Mouse (Mus musculus): ENCODE results near the gene Glis3.

The Glis3 gene

GRCm38 (mm10) chr19:28650836-28651235 lies 29.0 kb downstream of the Glis3 start:
- no peak for DNase-seq

GRCm38 (mm10) chr19:28649489-28649888 lies 30.4 kb downstream of the Glis3 start:
- DNase-seq, result no peak

DNA sequence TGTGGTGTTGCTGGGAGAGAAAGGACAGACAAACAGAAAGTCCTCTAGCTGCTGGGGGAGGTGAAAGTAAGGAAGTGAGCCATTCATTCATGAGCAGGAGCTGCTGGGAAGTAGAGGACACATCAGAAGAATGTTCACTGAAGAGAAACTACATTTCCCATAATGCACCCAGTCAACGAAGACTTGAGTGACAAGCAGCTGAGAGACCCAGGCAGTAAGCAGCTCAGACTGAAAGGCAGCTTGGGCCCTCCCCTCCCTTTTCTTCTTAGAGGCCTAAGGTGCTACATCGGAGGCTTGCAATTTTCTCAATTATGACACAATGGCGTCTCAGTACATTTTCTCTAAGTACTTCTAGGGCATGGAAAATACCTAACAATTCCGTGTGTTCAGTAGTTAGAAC lies 31.0 kb downstream of the Glis3 start:
- no peak for DNase-seq

DNA sequence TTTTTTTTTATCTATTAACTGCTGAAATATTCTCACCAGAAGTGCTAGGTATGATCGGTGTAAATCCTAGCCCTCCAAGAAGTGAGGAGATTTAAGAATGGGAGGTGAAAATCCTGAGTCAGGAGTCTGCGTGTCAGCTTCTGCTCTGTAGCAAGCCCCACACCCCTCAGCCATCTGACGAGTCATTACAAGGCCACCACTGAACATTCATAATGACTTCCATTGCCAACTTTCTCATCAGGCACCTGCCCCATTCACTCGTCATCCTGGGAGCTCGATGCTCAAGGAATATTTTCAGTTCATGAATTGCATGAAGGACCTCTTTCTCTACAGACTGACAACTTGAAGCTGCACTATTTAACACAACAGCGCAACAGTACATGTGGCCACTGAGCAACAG lies 32.5 kb downstream of the Glis3 start:
- DNase-seq, result no peak

DNA sequence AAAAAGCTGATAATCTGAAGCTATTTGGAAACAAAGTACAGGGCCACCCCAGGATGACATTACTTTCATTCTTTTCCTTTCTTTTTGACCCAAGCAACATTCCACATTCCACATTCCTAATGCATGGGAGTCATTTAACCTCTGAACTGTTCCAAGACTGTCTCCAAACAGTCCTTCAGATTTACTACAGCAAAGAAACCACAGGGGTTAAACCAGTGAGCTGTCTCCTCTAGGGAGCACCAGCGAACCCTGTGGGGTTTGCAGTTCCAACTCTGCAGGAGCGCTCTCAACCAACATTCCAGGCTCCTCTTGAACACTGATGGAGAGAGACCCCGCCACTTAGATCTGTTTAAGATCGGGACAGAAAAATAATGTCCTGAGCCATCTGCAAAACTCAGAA lies 33.6 kb downstream of the Glis3 start:
- DNase-seq, result no peak

DNA sequence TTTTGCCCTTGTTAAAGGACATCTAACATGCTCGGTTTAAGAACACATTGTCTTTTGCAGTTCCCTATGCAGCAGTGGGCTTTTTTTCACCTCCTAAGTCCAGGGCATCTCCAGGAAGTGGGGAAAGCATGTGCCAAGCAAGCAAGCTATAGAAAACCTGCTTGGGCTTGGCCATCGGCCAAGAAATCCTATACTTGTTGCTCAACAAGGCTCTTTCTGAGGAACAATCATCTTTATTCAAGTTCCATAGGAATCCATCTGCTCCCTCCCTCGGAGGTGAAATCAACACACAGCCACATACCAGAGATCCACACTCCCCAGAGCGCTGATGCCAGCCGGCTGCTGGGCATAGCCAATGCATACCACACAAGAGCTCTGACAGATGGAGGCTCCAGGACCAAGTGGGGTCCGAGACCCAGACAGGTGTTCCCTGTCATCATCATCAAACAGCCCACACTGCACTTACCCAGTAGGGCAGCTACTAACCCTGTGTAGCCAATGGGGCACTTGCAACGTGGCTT lies 39.0 kb downstream of the Glis3 start:
- DNase-seq, result no peak

- no peak for DNase-seq
Observed at GRCm38 (mm10) chr19:28635991-28636553, 43.8 kb downstream of the Glis3 start.

GRCm38 (mm10) chr19:28634986-28635385 lies 44.9 kb downstream of the Glis3 start:
- no peak for DNase-seq

DNA sequence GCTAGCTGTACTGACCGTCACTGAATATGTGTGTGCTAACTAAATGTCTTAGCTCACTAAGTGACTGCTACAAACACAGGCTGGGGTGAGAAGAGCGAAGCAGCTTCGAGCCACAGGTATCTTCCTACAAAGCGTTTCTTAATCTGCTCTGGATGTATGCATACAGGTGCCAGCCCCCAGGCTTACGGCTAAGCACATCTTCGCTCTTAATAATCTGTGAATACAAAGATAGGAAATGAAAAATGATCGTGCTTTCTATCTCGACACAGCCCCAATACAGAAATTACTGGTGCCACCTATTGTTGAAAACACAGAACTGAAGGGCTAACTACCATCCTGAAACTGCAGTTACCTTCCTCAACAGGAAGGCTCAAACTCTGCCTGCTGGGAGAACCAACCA lies 51.5 kb downstream of the Glis3 start:
- DNase-seq, result no peak

DNA sequence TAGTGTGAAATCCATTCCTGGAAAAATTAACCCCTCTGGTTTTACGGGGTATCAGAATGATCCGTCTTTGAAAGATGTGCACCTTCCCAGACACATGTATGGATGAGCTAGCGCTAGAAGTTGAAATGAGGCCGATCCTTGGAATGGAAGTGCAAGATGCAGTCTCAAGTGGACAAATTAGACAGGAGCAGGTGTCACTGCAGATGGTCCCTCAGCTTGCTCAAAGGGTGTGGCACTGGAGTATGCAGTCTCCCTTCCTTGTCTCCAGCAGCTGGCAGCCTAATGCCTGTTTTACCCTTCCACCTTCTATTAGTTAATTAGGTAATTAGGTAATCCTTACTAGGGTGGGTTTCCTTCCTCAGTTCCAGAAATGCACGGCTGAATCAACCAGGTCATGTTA lies 53.7 kb downstream of the Glis3 start:
- DNase-seq, result no peak

DNA sequence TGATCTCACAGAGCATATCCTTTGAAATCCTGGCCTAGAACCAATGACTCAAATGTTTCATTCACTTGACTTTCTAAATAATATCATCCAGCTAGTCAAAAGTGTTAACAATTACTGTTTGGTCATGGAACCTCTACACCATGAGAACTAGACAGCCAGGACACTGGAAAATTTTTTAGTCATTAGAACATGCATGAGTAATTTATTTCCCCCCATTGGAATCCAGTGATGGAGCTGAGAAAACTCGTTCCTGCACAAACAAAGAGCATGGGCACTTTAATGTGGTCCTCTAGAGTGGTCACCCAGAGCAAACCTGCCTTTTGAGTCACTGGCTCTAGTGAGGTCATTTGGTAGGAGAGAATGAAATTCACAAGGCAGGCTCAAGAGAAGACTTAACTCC lies 55.3 kb downstream of the Glis3 start:
- no peak for DNase-seq

DNA sequence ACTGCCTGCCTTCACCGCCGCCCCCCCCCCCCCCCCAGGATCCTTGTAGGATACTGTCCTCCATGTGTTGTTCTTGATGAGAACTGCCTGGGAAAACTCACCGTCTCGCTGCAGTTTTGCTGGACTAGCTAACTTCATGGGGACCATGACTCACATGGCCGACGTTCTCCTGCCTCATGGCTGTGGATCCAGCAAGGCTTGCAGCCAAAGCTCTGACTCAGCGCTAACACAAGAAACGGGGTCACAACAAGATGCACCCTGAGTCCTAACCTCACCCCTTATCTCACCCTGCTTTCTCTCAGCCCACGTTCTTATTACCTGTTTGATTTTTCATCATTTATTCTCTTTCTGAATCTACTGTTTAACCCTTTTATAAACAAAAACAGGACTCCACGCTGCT lies 56.2 kb downstream of the Glis3 start:
- DNase-seq, result no peak

DNA sequence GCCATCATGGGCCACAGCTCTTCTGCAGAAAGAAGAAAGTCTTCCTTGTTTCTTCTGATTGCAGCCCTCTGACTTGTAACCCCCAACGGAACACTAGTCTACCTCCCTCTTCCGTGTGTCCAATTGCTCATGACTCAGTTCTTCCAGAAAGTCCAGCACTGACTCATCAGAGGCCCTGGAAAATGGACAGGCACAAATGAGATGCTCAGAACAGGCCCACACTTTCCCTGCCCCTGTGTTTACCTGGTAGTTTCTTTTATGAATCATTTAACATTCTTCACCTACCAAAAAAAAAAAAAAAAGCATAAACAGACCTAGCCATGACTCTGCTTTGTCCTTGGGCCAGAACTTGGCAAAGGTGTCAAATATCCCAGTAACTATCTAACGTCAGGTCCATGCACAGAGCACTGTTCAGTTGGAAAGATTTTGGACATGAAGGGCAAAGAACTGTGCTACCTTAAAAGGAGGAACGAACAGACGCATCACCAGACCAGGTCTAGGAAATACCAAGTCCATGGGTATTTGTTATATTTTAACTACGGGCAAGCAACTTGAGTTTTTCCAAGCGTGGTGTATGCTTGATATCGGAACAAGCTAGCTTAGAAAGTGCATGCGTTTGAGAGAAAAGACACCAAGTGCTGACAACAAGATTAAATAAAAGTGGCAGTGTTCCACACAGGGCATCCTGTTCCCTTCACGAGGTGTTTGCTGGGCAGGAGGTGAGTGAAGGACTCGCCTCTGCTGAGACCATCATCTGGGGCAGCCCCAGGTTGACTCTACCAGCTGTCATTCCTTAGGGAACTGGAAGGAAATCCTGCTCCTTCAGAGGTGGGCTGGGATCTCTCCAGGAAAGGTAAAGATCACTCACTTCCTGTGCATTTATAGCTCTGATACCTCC lies 58.0 kb downstream of the Glis3 start:
- DNase-seq, result no peak

DNA sequence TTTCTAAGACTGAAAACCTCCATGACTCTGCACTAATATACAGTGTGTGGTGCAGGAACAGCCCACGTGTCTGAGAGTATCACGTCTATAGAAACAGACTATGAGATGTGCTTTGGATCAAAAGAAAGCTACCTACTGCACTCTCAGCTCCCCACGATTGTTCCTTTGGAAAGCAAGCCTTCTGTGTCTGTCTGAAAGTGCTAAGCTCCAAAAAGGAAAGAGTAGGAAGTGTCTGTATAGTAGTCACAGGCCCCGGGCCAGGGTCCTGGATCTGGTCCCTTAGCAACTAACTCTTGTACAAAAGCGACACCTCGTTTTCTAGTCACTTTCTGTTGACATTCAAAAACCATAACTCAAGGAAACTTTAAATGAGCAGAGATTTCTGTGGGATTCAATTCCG lies 62.1 kb downstream of the Glis3 start:
- no peak for DNase-seq

DNA sequence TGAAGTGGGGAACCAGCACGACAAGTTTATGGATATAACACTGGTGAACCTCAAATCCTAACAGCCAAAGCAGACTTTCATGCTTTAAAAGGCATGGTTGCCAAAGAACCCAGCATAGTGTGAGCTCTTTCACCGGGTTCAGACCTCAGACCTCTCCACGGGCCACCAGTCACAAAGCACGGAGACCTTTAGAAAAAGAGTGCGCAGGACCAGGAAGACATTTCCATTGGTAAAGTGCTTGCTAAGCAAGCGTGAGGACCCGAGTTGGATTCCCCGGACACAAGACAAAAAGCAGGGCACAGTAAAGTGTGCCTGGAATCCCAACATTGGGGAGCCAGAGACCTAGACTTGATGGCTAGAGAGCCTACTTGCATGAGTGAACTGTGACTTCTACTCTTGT lies 62.7 kb downstream of the Glis3 start:
- DNase-seq, result no peak

DNA sequence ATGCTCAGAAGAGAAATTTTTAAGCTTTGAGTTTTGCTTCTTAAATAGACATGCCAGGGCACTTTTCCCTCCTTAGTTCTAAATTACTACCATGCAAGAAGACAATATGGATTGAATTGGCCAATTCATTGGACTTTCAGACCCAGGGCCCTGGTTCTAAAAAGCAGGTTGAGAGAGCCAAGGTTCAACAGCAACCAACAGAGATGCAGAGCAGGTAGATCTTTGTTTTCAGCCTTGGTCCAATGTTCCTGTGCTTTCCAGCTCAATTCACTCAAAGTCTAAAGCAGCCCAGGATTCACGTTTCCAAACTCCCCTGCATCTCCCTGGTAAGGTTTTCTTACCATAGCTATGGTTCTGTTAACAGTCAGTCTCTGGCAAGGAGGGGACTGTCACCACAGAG lies 63.4 kb downstream of the Glis3 start:
- no peak for DNase-seq

- no peak for DNase-seq
Observed at GRCm38 (mm10) chr19:28612249-28612648, 67.6 kb downstream of the Glis3 start.

GRCm38 (mm10) chr19:28608747-28609146 lies 71.1 kb downstream of the Glis3 start:
- no peak for DNase-seq

DNA sequence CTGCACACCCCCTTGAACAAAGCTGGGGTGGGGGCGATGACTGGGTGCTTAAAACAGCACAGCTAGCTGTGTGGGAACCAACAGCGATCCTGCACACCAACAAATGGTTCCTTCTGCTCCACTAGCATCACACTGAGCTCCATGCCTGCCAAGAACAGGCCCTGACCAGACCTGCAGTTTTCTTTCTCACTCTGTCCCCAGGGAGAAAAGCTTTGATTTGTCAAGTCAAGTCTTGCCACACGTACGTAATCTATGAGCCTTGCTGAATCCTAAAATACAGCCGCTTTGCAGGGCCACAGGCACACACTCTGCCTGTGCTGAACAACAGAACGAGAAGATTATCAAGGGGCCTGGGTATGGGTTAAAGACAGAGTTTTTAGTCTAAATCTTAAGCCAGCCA lies 71.6 kb downstream of the Glis3 start:
- DNase-seq, result no peak

DNA sequence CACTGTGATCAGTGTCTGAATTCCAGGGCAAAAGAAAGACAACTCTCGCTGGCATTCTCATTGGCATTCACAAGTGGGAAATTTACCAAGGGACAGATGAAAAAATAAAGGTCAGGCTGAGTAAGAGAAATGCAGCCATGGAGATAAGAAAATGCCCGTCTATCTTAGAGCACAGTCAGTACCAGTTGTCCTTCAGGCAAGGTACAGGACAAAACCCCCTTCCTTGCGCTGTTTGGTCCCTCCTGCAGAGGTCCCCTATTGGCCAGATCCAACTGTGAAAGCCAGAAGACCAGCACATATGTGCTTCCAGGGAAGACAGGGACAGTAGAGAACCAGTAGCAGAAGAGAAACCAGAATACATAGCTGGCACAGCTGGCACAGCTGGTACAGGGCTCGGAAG lies 79.0 kb downstream of the Glis3 start:
- DNase-seq, result no peak

DNA sequence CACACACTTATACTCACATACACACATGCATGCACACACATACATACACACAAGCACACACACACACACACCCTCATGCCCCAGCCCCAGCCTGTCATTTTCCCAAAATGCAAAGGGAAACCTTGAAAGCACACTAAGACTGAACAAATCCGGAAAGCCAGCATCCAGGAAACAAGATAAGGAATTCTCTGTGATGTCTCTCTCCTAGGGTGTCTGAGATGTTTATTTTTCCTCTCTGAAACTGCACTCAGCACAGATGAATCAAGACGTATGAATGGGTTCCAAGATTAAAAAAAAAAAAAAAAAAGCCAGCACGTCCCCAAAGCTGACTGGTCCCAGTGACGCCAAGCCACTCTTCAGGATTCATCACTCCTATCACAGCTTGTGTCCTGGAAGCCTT lies 85.7 kb downstream of the Glis3 start:
- no peak for DNase-seq

GRCm38 (mm10) chr19:28592981-28593380 lies 86.9 kb downstream of the Glis3 start:
- DNase-seq, result no peak

GRCm38 (mm10) chr19:28591736-28592477 lies 88.0 kb downstream of the Glis3 start:
- no peak for DNase-seq

- DNase-seq, result no peak
Observed at GRCm38 (mm10) chr19:28580499-28580898, 99.4 kb downstream of the Glis3 start.
